Mouse (Mus musculus) frontal cortex, postnatal 10 days (tissue): ENCODE results near the gene Spta1.

Source experiments
- DNase-seq, 2 experiments: peaks; one replicate each; pipeline ENCODE4 v3.0.0; 2022; ENCODE audit warnings: low spot score in 2 of 2, mixed read lengths in 1 of 2

Spta1 gene

GRCm38 (mm10) chr1:174267816-174268215 is 95.2 kb downstream of the Spta1 start:
- DNase-seq: no peak

- no peak for DNase-seq
Measured at GRCm38 (mm10) chr1:174269162-174269561, 96.6 kb downstream of the Spta1 start.

- no peak for DNase-seq
Measured at GRCm38 (mm10) chr1:174270643-174271042, 98.1 kb downstream of the Spta1 start.
